Mouse (Mus musculus) stomach, embryonic 16.5 days (tissue): ENCODE data around the gene Hist1h2ap. TPM values are rescaled to one million over a fixed set of nuclear protein-coding genes. Genes with fewer than 3 reads are reported as not detected.
"Not testable (repeated sequence)": the region's sequence is repeated elsewhere in the genome, so short reads cannot be mapped to it uniquely, and the experiment has no call there.

Source experiments
- ATAC-seq: fragments of 200-750 bp; cut with Nextera tagmentation; 2 replicates; pipeline ENCODE4 v1.8.0; 2017; ENCODE audit warnings: moderate number of reproducible peaks, moderate TSS enrichment; ENCODE audit not compliant: insufficient read depth, low FRiP score
- H3K27ac ChIP-seq: fragments of 300-500 bp; sonication (generic); 2 replicates; pipeline ENCODE4 v1.5.1; 2014; ENCODE audit warnings: low read length
- H3K27me3 ChIP-seq: fragments of 300-500 bp; sonication (generic); 2 replicates; pipeline ENCODE4 v1.6.1; 2014; ENCODE audit warnings: low read length, control low read depth, mixed read lengths; ENCODE audit not compliant: control insufficient read depth, insufficient read depth
- H3K36me3 ChIP-seq: fragments of 300-500 bp; sonication (generic); 2 replicates; pipeline ENCODE4 v1.6.1; 2014; ENCODE audit warnings: low read length; ENCODE audit not compliant: control insufficient read depth, insufficient read depth
- H3K4me1 ChIP-seq: fragments of 300-500 bp; sonication (generic); 2 replicates; pipeline ENCODE4 v1.6.1; 2014; ENCODE audit warnings: low read length, control low read depth, mixed read lengths; ENCODE audit not compliant: control insufficient read depth, insufficient read depth
- H3K4me2 ChIP-seq: fragments of 300-500 bp; sonication (generic); 2 replicates; pipeline ENCODE4 v1.6.1; 2014; ENCODE audit warnings: low read depth, low read length, mixed read lengths
- H3K4me3 ChIP-seq: fragments of 300-500 bp; sonication (generic); replicated peaks from 2 replicates; pipeline ENCODE4 v1.5.1; 2014; ENCODE audit warnings: mild to moderate bottlenecking, low read length
- H3K9ac ChIP-seq: fragments of 300-500 bp; sonication (generic); 2 replicates; pipeline ENCODE4 v1.6.1; 2014; ENCODE audit warnings: low read length
- H3K9me3 ChIP-seq: fragments of 300-500 bp; sonication (generic); replicated peaks from 2 replicates; pipeline ENCODE4 v1.6.1; 2016; ENCODE audit warnings: low read length, control low read depth; ENCODE audit not compliant: control insufficient read depth
- WGBS: fragments of 180-500 bp; shearing (Covaris S2); extraction: QIAGEN DNeasy Blood & Tissue Kit; methylation state at CpG from one replicate; pipeline ENCODE4 v1.1.7; 2014; 5-methylcytosine and 5-hydroxymethylcytosine counted together
- polyA plus RNA-seq: library from polyadenylated mRNA; unstranded; fragments of >200 nt; fragmentation: Nextera tagmentation; extraction: Ambion mirVana; gene quantifications from 2 replicates; pipeline ENCODE4 v1.2.1, GENCODE M21; 2015

Gene Hist1h2ap
- polyA plus RNA-seq: 1,905 and 2,657 TPM in 2 replicates

DNA sequence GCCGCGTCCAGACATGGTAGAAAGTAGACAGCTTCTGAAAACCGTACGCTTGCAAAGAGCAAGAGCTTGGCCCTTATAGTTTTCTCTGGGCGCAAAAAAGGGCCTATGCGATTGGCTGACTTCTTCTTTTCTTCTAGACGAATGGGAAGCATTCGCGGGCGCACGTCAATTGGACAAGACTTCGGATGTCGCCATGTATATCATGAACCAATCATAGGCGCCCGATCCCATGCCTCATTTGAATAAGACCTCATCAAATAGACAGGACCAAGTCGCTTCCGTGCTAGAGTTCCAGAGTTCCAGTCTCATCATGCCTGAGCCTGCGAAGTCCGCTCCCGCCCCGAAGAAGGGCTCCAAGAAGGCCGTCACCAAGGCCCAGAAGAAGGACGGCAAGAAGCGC is at the start of gene Hist1h2ap, which contains the start of gene Hist1h2br:
Hist1h2ap (minus strand) TSS at position 47 of the 400 bp plus-strand sequence.
Hist1h2br (plus strand) TSS at position 283 of the 400 bp plus-strand sequence.
- not testable (repeated sequence) for H3K9me3 ChIP-seq, H3K36me3 ChIP-seq, H3K9ac ChIP-seq, H3K4me1 ChIP-seq, H3K4me3 ChIP-seq, H3K27me3 ChIP-seq, H3K27ac ChIP-seq, H3K4me2 ChIP-seq
- no CpG with 5 or more reads among the region's 24 CpGs for WGBS
- peak; percentile 94 for ATAC-seq

DNA sequence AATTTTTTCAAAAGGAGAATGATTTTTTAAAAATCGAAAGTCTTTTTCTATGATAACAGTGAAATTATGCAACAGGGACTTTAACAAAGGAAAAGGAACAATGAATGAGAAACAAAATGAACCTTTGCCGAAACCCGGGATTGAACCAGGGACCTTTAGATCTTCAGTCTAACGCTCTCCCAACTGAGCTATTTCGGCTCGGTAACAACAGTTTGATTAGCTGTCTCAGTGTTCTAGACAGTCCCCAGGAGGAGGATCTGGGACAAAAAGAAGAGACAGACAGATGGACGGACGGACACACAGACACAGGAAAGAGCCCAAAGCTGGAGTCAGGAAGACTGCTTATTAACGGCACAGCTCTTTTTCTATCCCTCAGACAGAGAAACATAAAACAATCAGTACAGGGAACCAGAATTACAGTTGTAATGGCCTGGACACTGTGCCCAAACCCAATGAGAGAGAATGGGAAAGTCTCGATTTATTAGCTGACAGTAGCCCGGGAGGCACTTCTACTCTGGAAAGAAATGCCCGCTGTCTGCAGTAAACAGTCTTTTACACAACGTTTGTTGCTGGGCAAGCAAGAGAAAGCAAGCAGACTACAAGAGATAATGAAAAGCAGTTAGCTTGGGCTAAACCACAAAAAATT is 49.6 kb upstream of the Hist1h2ap start:
- ATAC-seq: no peak
- 3% methylated on average over 13 of the region's 13 CpGs for WGBS
- Histone ChIP-seq H3K4me2 (peak overlapping the region; percentile 62), H3K27ac (no peak overlapping the region), H3K9ac (no peak overlapping the region), H3K27me3 (no peaks in the 10 kb centered on the region), H3K36me3 (no peaks in the 10 kb centered on the region), H3K9me3 (no peaks in the 10 kb centered on the region), H3K4me3 (peak overlapping the region; percentile 51), H3K4me1 (no peaks in the 10 kb centered on the region)

DNA sequence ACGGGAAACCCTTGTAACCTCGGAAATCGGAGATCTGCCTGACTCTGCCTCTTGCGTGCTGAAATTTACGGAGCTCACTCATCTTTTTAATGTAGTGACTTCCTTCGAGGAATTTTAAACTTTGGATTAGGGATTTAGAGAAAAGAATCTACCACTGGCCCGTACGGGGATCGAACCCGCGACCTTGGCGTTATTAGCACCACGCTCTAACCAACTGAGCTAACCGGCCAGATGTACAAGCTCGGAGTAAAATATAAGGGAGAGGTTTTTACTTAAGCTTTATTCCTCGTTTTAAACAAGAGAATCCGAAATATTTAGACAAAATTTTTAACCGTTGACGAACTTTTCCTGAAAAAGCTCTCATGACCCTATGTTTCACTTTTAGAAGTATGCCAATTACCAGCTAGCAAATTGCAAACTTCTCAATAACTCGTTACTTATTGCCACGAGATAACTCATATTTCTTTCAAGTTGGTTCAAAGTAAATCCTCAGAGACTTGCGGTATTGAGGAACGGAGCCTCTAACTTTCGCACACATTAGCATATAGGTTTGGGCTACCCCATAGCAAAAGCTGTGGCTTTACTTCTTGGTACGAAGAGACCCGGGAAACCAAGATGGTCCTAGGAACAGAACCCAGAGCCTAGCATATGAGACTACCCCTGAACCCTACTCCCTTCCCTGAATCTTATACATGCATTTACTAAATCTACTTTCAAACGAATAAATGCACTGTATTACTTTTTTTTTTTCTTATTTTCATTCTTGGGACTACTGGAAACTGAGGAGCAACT is 48.8 kb upstream of the Hist1h2ap start:
- Histone ChIP-seq H3K27ac (no peak overlapping the region), H3K9ac (peak overlapping the region; percentile 39; the same call in 1 of the 2 replicates), H3K9me3 (no peaks in the 10 kb centered on the region), H3K4me1 (no peaks in the 10 kb centered on the region), H3K4me2 (peak overlapping the region; percentile 62), H3K27me3 (no peaks in the 10 kb centered on the region), H3K36me3 (no peaks in the 10 kb centered on the region), H3K4me3 (peak overlapping the region; percentile 51)
- WGBS: 6% methylated on average over 27 of the region's 27 CpGs
- no peak for ATAC-seq

DNA sequence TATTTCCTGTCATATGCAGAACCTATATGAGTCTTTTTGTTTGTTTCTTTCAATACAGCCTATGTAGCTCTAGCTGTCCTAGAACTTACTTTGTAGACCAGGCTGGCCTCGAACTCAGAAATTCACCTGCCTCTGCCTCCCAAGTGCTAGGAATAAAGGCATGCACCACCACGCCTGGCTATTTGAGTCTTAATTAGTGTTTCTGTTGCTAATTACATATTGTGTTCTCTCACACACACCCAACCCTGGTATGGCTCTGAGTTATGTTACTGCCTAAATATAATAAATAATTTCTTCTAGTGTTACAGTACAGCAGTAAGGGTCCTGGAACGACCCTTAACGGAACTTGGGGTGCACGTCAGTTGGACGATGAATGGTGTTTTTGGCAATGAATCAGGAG is 47.4 kb upstream of the Hist1h2ap start:
- Histone ChIP-seq H3K4me2 (no peak overlapping the region), H3K27ac (no peak overlapping the region), H3K4me3 (no peak overlapping the region), H3K27me3 (no peaks in the 10 kb centered on the region), H3K36me3 (no peaks in the 10 kb centered on the region), H3K9me3 (no peaks in the 10 kb centered on the region), H3K4me1 (no peaks in the 10 kb centered on the region), H3K9ac (no peak overlapping the region)
- WGBS: 77% methylated on average over 6 of the region's 6 CpGs
- ATAC-seq: no peak

DNA sequence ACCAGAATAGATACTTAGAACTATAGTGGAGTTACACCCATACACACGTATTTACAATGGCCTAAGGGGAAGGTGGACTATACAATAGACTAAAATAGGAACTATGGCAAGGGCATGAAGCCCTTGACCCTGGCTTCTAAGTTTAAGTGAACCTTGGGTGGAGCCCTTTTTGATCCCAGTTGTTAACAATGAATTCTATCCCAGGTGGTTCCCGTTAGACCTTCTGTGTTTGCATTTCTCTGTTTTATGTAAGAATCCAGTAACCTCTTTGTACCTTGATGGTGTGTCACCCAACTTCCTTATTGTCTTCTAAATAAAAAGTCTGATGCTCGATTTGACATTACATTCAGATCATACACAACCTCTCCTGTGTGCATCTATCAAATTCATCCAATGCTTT is 32.2 kb upstream of the Hist1h2ap start:
- not testable (repeated sequence) for ATAC-seq, H3K4me2 ChIP-seq, H3K9me3 ChIP-seq, H3K9ac ChIP-seq, H3K4me1 ChIP-seq, H3K27ac ChIP-seq, H3K36me3 ChIP-seq, H3K27me3 ChIP-seq, H3K4me3 ChIP-seq
- 58% methylated on average over 3 of the region's 3 CpGs for WGBS

DNA sequence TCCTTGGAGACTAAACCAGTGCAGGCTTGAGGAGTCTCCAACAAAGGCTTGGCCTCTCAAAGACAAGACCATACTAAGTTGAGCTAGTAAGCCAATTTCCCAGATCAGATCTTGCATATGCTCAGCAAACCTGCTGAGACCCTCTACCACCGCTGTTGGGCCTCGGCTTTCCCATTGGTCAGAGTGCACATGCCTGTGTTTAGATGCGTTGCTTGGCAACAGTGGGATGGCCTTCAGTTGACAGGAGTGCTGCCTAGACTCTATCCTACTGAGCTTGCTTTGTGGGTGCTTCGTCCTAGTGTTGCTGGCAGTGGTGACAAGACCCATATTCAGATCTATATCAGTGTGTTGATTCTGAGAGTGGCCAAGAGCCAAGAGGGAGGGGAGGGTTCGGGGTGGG is 28.3 kb upstream of the Hist1h2ap start:
- Histone ChIP-seq H3K27ac (no peak overlapping the region), H3K9ac (no peak overlapping the region), H3K4me2 (no peak overlapping the region), H3K4me1 (no peaks in the 10 kb centered on the region), H3K36me3 (no peaks in the 10 kb centered on the region), H3K4me3 (no peak overlapping the region), H3K9me3 (no peaks in the 10 kb centered on the region), H3K27me3 (no peaks in the 10 kb centered on the region)
- 17% methylated on average over 5 of the region's 5 CpGs for WGBS
- ATAC-seq: no peak

DNA sequence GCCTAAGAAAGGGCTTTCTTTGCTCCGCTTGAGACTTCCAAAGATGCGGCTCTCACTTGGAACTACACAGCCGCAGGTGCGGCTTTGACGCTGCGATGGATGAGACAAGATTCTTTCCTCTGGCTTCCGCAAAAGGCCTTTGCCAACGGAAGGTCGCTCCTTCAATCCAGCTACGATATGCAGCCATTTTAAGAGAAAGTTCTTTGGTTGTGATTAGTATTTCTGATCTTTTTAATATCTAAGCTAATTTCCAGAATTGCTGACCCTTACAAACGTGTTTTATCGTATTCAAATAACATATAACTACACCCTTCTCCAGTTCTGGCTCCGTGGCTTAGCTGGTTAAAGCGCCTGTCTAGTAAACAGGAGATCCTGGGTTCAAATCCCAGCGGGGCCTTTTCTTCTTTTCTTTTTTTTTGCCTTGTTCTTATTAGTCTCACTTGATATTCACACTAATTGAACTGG is 22.4 kb upstream of the Hist1h2ap start:
- Histone ChIP-seq H3K4me1 (no peaks in the 10 kb centered on the region), H3K4me2 (peak overlapping the region; percentile 56), H3K9ac (peak overlapping the region; percentile 13; the same call in 1 of the 2 replicates), H3K36me3 (no peaks in the 10 kb centered on the region), H3K27ac (no peak overlapping the region), H3K9me3 (no peaks in the 10 kb centered on the region), H3K4me3 (peak overlapping the region; percentile 49), H3K27me3 (no peaks in the 10 kb centered on the region)
- ATAC-seq: no peak
- 3% methylated on average over 15 of the region's 15 CpGs for WGBS

DNA sequence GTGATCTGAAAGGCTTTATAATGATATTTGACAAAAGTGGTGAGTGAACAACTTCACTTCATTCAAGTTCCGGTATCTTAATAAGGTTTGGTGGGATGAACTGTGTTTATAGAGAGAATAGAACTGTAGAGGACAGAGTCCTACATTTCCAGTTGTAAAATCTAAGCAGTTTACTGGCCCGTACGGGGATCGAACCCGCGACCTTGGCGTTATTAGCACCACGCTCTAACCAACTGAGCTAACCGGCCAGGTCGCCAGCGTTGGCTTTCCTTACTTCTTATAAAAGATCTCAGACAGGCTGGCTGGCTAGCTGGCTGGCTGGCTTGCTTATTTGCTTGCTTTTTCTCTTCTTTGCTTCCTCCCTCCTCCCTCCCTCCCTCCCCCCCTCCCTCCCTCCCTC is 21.8 kb upstream of the Hist1h2ap start:
- peak overlapping the region; percentile 56 for H3K4me2 ChIP-seq
- no peak overlapping the region for H3K27ac ChIP-seq
- H3K9me3 ChIP-seq: no peaks in the 10 kb centered on the region
- H3K9ac ChIP-seq: peak overlapping the region; percentile 13; the same call in 1 of the 2 replicates
- H3K27me3 ChIP-seq: no peaks in the 10 kb centered on the region
- H3K4me1 ChIP-seq: no peaks in the 10 kb centered on the region
- H3K4me3 ChIP-seq: peak overlapping the region; percentile 49
- 4% methylated on average over 11 of the region's 11 CpGs for WGBS
- peak; percentile 69; the same call in 1 of the 2 replicates for ATAC-seq
- no peaks in the 10 kb centered on the region for H3K36me3 ChIP-seq
